Mouse (Mus musculus): ENCODE measurements at regions not wholly inside any gene's neighbourhood (a gene's known extent, or its start where the extent isn't known, plus 50 kb on each side); places are given as distances from the start of the nearest gene placed in this dataset.

DNA sequence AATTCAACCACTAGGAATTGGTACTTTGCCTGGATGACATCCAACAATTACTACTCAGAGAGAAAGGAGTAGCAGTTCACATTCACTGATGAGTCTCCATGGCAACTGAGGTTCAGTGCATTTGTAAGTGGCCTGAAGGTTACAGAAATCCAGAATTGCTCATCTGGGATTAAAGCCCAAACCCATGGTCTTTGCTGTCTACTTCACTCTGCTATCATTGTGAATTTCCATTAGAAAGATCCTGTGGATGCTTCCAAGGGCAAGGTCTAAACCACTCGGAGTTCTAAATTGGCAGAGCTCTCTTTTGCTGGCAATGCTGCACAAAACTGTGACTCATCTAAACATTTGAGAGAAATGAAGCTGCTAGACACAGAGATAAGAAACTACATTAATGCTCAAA, 319.9 kb upstream of the Tbl1x start:
- no peak overlapping the region for H3K4me3 ChIP-seq (ENCODE audit: low read depth, low read length)
- ATAC-seq = no peak
- no peaks in the 10 kb centered on the region for H3K4me1 ChIP-seq (ENCODE audit: insufficient read depth)
- H3K9ac ChIP-seq = no peak overlapping the region
- no peak overlapping the region for H3K4me2 ChIP-seq (ENCODE audit: low read depth)
- H3K27ac ChIP-seq (ENCODE audit: low read depth, low read length) = no peak overlapping the region
- no peaks in the 10 kb centered on the region for H3K27me3 ChIP-seq (ENCODE audit: insufficient read depth, low read length)
- peak; percentile 8 for DNase-seq
- 24% methylated on average over 1 of the region's 1 CpGs for WGBS
- no peaks in the 10 kb centered on the region for H3K9me3 ChIP-seq (ENCODE audit: low read length)
- no peaks in the 10 kb centered on the region for H3K36me3 ChIP-seq (ENCODE audit: insufficient read depth)
- TF ChIP-seq CTCF (IDR thresholded peaks at IDR 0.05; ENCODE audit: low read depth) = no peak

DNA sequence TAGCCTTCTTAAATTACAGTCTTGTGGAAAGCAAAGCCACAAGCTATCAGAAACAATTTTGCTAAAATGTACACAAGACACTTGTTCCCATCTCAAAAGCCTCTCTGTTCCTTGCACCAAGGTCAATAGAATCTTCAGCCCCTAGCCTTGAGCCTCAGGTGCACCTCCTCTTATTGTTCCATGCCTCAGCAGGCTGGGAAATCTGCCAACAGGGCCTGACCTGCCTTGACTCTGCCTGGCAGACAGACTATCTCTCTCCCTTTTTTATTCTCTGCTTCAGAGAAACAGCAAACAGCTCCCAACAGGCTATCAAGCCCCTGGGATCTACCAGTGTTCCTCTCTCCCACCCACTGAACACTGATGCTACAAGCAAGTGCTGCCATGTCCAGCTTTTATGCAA, 302.1 kb upstream of the Tbl1x start:
- Histone ChIP-seq H3K9ac (no peak overlapping the region), H3K27me3 (ENCODE audit: insufficient read depth, low read length) (no peaks in the 10 kb centered on the region), H3K4me2 (ENCODE audit: low read depth) (no peak overlapping the region), H3K9me3 (ENCODE audit: low read length) (no peaks in the 10 kb centered on the region), H3K4me3 (ENCODE audit: low read depth, low read length) (no peak overlapping the region), H3K4me1 (ENCODE audit: insufficient read depth) (no peaks in the 10 kb centered on the region), H3K36me3 (ENCODE audit: insufficient read depth) (no peaks in the 10 kb centered on the region), H3K27ac (ENCODE audit: low read depth, low read length) (no peak overlapping the region)
- DNase-seq (no peak), ATAC-seq (no peak)
- no peak for TF ChIP-seq CTCF (IDR thresholded peaks at IDR 0.05; ENCODE audit: low read depth)

DNA sequence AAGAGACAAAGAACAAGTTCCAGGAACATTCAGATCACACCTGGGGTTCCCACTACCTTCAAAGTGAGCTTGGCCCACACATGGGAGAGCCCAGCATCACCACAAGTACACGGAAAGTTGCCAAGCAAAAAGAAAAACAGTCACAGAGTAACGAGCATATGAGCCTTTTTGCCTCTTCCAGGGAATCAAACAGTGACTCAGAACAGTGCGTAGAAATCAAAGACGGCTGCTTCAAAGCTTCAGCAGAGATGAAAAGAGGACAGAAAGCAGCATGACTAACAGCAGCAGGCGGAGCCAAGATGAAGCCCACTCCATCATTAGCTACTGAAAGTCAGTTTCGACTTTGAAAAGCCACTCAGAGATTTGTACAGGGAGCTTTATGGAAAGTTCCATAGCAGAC, 291.5 kb upstream of the Tbl1x start:
- no peaks in the 10 kb centered on the region for H3K36me3 ChIP-seq (ENCODE audit: insufficient read depth)
- H3K4me3 ChIP-seq (ENCODE audit: low read depth, low read length) = no peak overlapping the region
- no peak overlapping the region for H3K27ac ChIP-seq (ENCODE audit: low read depth, low read length)
- H3K4me1 ChIP-seq (ENCODE audit: insufficient read depth) = no peaks in the 10 kb centered on the region
- H3K9ac ChIP-seq = no peak overlapping the region
- no peaks in the 10 kb centered on the region for H3K9me3 ChIP-seq (ENCODE audit: low read length)
- no peak for DNase-seq
- no peaks in the 10 kb centered on the region for H3K27me3 ChIP-seq (ENCODE audit: insufficient read depth, low read length)
- H3K4me2 ChIP-seq (ENCODE audit: low read depth) = no peak overlapping the region
- peak; percentile 66; the same call in 1 of the 2 replicates for ATAC-seq
- WGBS = 49% methylated on average over 6 of the region's 6 CpGs
- no peak for TF ChIP-seq CTCF (IDR thresholded peaks at IDR 0.05; ENCODE audit: low read depth)
